Mouse (Mus musculus) skeletal muscle tissue, postnatal 0 days (tissue): ENCODE results near the gene Slc35c1. TPM values are rescaled to one million over a fixed set of nuclear protein-coding genes. Genes with fewer than 3 reads are reported as not detected.

ENCODE experiments used
- polyA plus RNA-seq: library from polyadenylated mRNA; unstranded; fragments of >200 nt; fragmentation: Nextera tagmentation; extraction: Ambion mirVana; gene quantifications from 2 replicates; pipeline ENCODE4 v1.2.1, GENCODE M21; 2015

Gene Slc35c1
- 5.1 and 5.9 TPM in 2 replicates for polyA plus RNA-seq

GRCm38 (mm10) chr2:92459921-92460707 is at the start of gene Slc35c1:
TSS of gene Slc35c1 (minus strand) at chr2:92460538.

GRCm38 (mm10) chr2:92433578-92434374 is 26.6 kb downstream of the Slc35c1 start, which contains the start of gene Cry2:
TSS of gene Cry2 (minus strand) at chr2:92434043.

Other genes with a start within 250 kb of the Slc35c1 start
- 34.8 and 52.8 TPM in 2 replicates for gene Pex16, start 85.9 kb downstream of the Slc35c1 start, polyA plus RNA-seq
- 0.33 and 0.71 TPM in 2 replicates for gene Large2, start 85.7 kb downstream of the Slc35c1 start, polyA plus RNA-seq
- 1.6 and 2.6 TPM in 2 replicates for gene 1700029I15Rik, start 78.0 kb downstream of the Slc35c1 start, polyA plus RNA-seq
- 17.5 and 18.2 TPM in 2 replicates for gene Mapk8ip1, start 59.3 kb downstream of the Slc35c1 start, polyA plus RNA-seq
- 27.3 and 29.1 TPM in 2 replicates for gene Cry2, start 26.5 kb downstream of the Slc35c1 start, polyA plus RNA-seq
- 4.9 and 9.2 TPM in 2 replicates for gene Chst1, start 139.2 kb upstream of the Slc35c1 start, polyA plus RNA-seq